Mouse (Mus musculus): Measurements from ENCODE around the gene Atg16l2. TPM values are rescaled to one million over a fixed set of nuclear protein-coding genes. Genes with fewer than 3 reads are reported as not detected.

Gene Atg16l2
- total and polyA plus RNA-seq, 3 experiments = 7.9 to 8.8 TPM; not detected in 1

DNA sequence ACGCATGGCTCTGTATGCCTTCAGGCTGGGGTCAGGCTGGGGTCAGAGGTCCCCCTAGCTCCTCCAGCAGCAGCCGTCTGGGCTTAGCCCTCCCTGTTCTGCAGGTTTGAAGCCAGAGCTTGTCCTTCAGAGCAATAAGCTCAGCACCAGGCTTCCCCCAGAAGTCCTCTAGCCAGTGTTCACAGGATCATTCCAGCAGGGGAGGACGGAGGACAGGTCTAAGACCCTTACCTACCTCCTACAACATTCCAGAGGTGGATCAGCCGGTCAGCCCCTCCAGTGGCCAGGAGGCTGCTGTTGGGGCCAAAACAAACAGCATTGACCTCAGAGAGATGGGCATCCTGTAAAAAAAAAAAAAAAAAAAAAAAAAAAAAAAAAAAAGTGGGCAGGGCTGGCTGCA lies 8.9 kb downstream of the Atg16l2 start:
- TF ChIP-seq SIN3A (IDR thresholded peaks at IDR 0.05; ENCODE audit: low read length) = no peak
- TF ChIP-seq POLR2AphosphoS2 (IDR thresholded peaks at IDR 0.05; ENCODE audit: low read length) = no peak
- TF ChIP-seq MYC (IDR thresholded peaks at IDR 0.05; ENCODE audit: low read depth, low read length) = no peak
- TF ChIP-seq ETS1 (IDR thresholded peaks at IDR 0.05; ENCODE audit: low read depth, low read length) = no peak
- TF ChIP-seq ZC3H11A (IDR thresholded peaks at IDR 0.05; ENCODE audit: low read depth, low read length) = no peak
- TF ChIP-seq ZNF384 (IDR thresholded peaks at IDR 0.05; ENCODE audit: low read depth, low read length) = no peak
- no peak for DNase-seq (ENCODE audit: low read depth, low spot score)
- Histone ChIP-seq H3K27me3 (ENCODE audit: control insufficient read depth in 1 of 2, insufficient read depth in 2 of 2, low read length in 2 of 2) (no peaks in the 10 kb centered on the region), H3K4me1 (ENCODE audit: control insufficient read depth in 1 of 2, insufficient read depth in 2 of 2, low read length in 2 of 2) (no peaks in the 10 kb centered on the region), H3K79me2 (ENCODE audit: control insufficient read depth, insufficient read depth, low read length, poor library complexity) (no peaks in the 10 kb centered on the region), H3K9ac (ENCODE audit: control insufficient read depth, low read depth, low read length, poor library complexity, severe bottlenecking) (no peak overlapping the region), H3K4me3 (ENCODE audit: control insufficient read depth in 1 of 2, insufficient read depth in 1 of 2, low read depth in 2 of 2, low read length in 2 of 2) (no peak overlapping the region), H3K27ac (ENCODE audit: control insufficient read depth, low read depth, low read length) (no peak overlapping the region), H3K36me3 (ENCODE audit: control insufficient read depth in 1 of 2, insufficient read depth in 2 of 2, low read length in 2 of 2) (no peaks in the 10 kb centered on the region; a peak in 1 of 4 replicates), H3K9me3 (replicated peaks; ENCODE audit: insufficient read depth, low read length) (no peaks in the 10 kb centered on the region)

DNA sequence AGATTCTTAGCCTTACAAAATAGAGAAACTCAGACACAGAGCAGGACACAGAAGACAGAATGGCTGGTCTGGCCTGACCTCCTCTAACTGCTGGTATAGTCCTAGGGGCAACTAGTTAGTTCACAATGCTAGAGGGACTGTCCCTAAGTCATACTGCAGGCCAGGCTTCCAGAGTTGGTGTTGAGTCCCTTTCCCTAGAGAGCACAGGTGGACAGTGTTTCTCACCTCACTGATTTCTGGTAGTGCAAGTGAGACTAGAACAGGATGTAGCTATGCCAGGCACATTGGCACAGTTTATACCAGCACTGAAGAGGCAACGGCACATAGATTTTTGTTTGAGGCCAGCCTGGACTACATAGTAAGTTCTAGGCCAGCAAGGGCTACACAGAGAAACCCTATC lies 9.4 kb downstream of the Atg16l2 start:
- Histone ChIP-seq H3K9me3 (replicated peaks; ENCODE audit: insufficient read depth, low read length) (no peaks in the 10 kb centered on the region), H3K9ac (ENCODE audit: control insufficient read depth, low read depth, low read length, poor library complexity, severe bottlenecking) (no peak overlapping the region), H3K4me3 (ENCODE audit: control insufficient read depth in 1 of 2, insufficient read depth in 1 of 2, low read depth in 2 of 2, low read length in 2 of 2) (no peak overlapping the region), H3K27ac (ENCODE audit: control insufficient read depth, low read depth, low read length) (no peak overlapping the region), H3K79me2 (ENCODE audit: control insufficient read depth, insufficient read depth, low read length, poor library complexity) (no peaks in the 10 kb centered on the region), H3K27me3 (ENCODE audit: control insufficient read depth in 1 of 2, insufficient read depth in 2 of 2, low read length in 2 of 2) (no peaks in the 10 kb centered on the region), H3K36me3 (ENCODE audit: control insufficient read depth in 1 of 2, insufficient read depth in 2 of 2, low read length in 2 of 2) (no peaks in the 10 kb centered on the region; a peak in 1 of 4 replicates), H3K4me1 (ENCODE audit: control insufficient read depth in 1 of 2, insufficient read depth in 2 of 2, low read length in 2 of 2) (no peaks in the 10 kb centered on the region)
- TF ChIP-seq RCOR1 (IDR thresholded peaks at IDR 0.05; ENCODE audit: low read depth, low read length) (no peak), TCF12 (IDR thresholded peaks at IDR 0.05; ENCODE audit: low read depth, low read length) (no peak), E2F4 (IDR thresholded peaks at IDR 0.05; ENCODE audit: borderline replicate concordance, low read depth, low read length) (no peak), ZMIZ1 (IDR thresholded peaks at IDR 0.05; ENCODE audit: low read depth, low read length) (no peak), EP300 (IDR thresholded peaks at IDR 0.05; ENCODE audit: low read depth in 1 of 2, low read length in 2 of 2) (no peak), MYB (IDR thresholded peaks at IDR 0.05; ENCODE audit: low read depth, low read length) (no peak)
- no peak for DNase-seq (ENCODE audit: low read depth, low spot score)

DNA sequence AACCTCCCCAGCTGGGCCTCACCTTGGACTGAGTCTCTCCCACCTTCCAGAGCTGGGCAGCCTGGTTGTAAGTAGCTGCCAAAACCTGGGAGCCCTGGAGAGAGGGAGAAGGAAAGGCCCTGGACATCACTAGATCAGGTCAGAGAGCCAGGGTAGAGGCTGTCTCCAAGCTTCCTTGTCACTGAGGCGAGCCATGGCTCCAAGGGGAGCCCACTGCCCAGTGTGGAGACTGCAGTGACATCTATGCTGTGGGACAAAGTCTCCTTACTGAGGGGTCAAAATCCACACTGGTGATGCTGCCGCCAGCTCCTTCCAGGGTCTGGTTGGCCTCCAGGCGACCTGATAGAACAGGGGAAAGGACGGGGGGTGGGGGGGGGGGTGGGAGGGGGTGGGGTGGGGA lies 10.0 kb downstream of the Atg16l2 start:
- Histone ChIP-seq H3K4me1 (ENCODE audit: control insufficient read depth in 1 of 2, insufficient read depth in 2 of 2, low read length in 2 of 2) (no peaks in the 10 kb centered on the region), H3K9ac (ENCODE audit: control insufficient read depth, low read depth, low read length, poor library complexity, severe bottlenecking) (no peak overlapping the region), H3K36me3 (ENCODE audit: control insufficient read depth in 1 of 2, insufficient read depth in 2 of 2, low read length in 2 of 2) (no peaks in the 10 kb centered on the region), H3K4me3 (ENCODE audit: control insufficient read depth in 1 of 2, insufficient read depth in 1 of 2, low read depth in 2 of 2, low read length in 2 of 2) (no peak overlapping the region), H3K79me2 (ENCODE audit: control insufficient read depth, insufficient read depth, low read length, poor library complexity) (no peaks in the 10 kb centered on the region), H3K27ac (ENCODE audit: control insufficient read depth, low read depth, low read length) (no peak overlapping the region), H3K27me3 (ENCODE audit: control insufficient read depth in 1 of 2, insufficient read depth in 2 of 2, low read length in 2 of 2) (no peaks in the 10 kb centered on the region), H3K9me3 (replicated peaks; ENCODE audit: insufficient read depth, low read length) (no peaks in the 10 kb centered on the region)
- DNase-seq (ENCODE audit: low read depth, low spot score) = no peak
- TF ChIP-seq POLR2A (IDR thresholded peaks at IDR 0.05; ENCODE audit: control insufficient read depth in 1 of 2, insufficient read depth in 1 of 2, low read depth in 1 of 2, low read length in 2 of 2, poor library complexity in 1 of 2) = no peak
- TF ChIP-seq GATA1 (IDR thresholded peaks at IDR 0.05; ENCODE audit: low read depth, low read length) = no peak
- TF ChIP-seq RAD21 (IDR thresholded peaks at IDR 0.05; ENCODE audit: low read depth, low read length) = no peak
- no peak for TF ChIP-seq USF1 (IDR thresholded peaks at IDR 0.05; ENCODE audit: low read depth, low read length)
- no peak for TF ChIP-seq ETS1 (IDR thresholded peaks at IDR 0.05; ENCODE audit: low read depth, low read length)
- TF ChIP-seq ZMIZ1 (IDR thresholded peaks at IDR 0.05; ENCODE audit: low read depth, low read length) = no peak
- TF ChIP-seq SMC3 (IDR thresholded peaks at IDR 0.05; ENCODE audit: low read depth, low read length) = no peak
- no peak for TF ChIP-seq TAL1 (IDR thresholded peaks at IDR 0.05; ENCODE audit: low read length)
- no peak for TF ChIP-seq TCF12 (IDR thresholded peaks at IDR 0.05; ENCODE audit: low read depth, low read length)
- no peak for TF ChIP-seq HCFC1 (IDR thresholded peaks at IDR 0.05; ENCODE audit: low read depth, low read length)
- TF ChIP-seq NELFE (IDR thresholded peaks at IDR 0.05; ENCODE audit: low read depth, low read length) = no peak
- TF ChIP-seq GABPA (IDR thresholded peaks at IDR 0.05; ENCODE audit: low read depth, low read length) = no peak
- no peak for TF ChIP-seq TBP (IDR thresholded peaks at IDR 0.05; ENCODE audit: low read depth, low read length)
- no peak for TF ChIP-seq MAZ (IDR thresholded peaks at IDR 0.05; ENCODE audit: low read depth, low read length)
- no peak for TF ChIP-seq MYB (IDR thresholded peaks at IDR 0.05; ENCODE audit: low read depth, low read length)
- TF ChIP-seq JUND (IDR thresholded peaks at IDR 0.05; ENCODE audit: low read depth, low read length) = no peak
